Mouse (Mus musculus) T-helper 17 cell (primary cell): ENCODE data around the gene Nop53.

Source experiments
- in situ Hi-C, 2 experiments: fragments of 300-600 bp; cut with MboI, MseI; formaldehyde crosslinking; loops; 1 replicate in 1 of 2; 2 replicates in 1 of 2; pipeline ENCODE4 v1.15.1; 2025; ENCODE audit warnings: high pct_unique_total_duplicates in 2 of 2

Nop53 gene

GRCm38 (mm10) chr7:15960691-15961090 lies 14.8 kb upstream of the Nop53 start:
- in situ Hi-C loops, result no loop called here

- in situ Hi-C loops, result no loop called here
These were observed 10.3 kb upstream of the Nop53 start for GRCm38 (mm10) chr7:15956143-15956542.

GRCm38 (mm10) chr7:15955509-15955908 lies 9.6 kb upstream of the Nop53 start:
- in situ Hi-C loops, result no loop called here

GRCm38 (mm10) chr7:15954978-15955443 lies 9.1 kb upstream of the Nop53 start:
- in situ Hi-C loops, result no loop called here

- in situ Hi-C loops, result no loop called here
These were observed 8.6 kb upstream of the Nop53 start for GRCm38 (mm10) chr7:15954436-15954835.

GRCm38 (mm10) chr7:15953307-15954074 lies 7.6 kb upstream of the Nop53 start:
- in situ Hi-C loops, result no loop called here

GRCm38 (mm10) chr7:15952416-15952815 lies 6.5 kb upstream of the Nop53 start:
- in situ Hi-C loops, result no loop called here

- in situ Hi-C loops, result no loop called here
These were observed 4.1 kb upstream of the Nop53 start for GRCm38 (mm10) chr7:15950008-15950407.

- in situ Hi-C loops, result no loop called here
These were observed 3.4 kb upstream of the Nop53 start for GRCm38 (mm10) chr7:15949216-15949790.

- in situ Hi-C loops, result no loop called here
These were observed 2.6 kb upstream of the Nop53 start for GRCm38 (mm10) chr7:15948381-15948941.

- in situ Hi-C loops, result no loop called here
These were observed 1.9 kb upstream of the Nop53 start for GRCm38 (mm10) chr7:15947653-15948260.

- in situ Hi-C loops, result no loop called here
These were observed 663 bp downstream of the Nop53 start for GRCm38 (mm10) chr7:15945211-15945610.

GRCm38 (mm10) chr7:15944311-15944710 lies 1.6 kb downstream of the Nop53 start:
- in situ Hi-C loops, result no loop called here

GRCm38 (mm10) chr7:15938621-15939020 lies 7.3 kb downstream of the Nop53 start:
- in situ Hi-C loops, result no loop called here

- in situ Hi-C loops, result no loop called here
These were observed 8.4 kb downstream of the Nop53 start for GRCm38 (mm10) chr7:15937491-15937890.

GRCm38 (mm10) chr7:15933437-15934359 lies 12.2 kb downstream of the Nop53 start:
- in situ Hi-C loops, result no loop called here

- in situ Hi-C loops, result no loop called here
These were observed 14.2 kb downstream of the Nop53 start for GRCm38 (mm10) chr7:15931635-15932034.

GRCm38 (mm10) chr7:15930543-15930942 lies 15.3 kb downstream of the Nop53 start:
- in situ Hi-C loops, result no loop called here

- in situ Hi-C loops, result no loop called here
These were observed 16.0 kb downstream of the Nop53 start for GRCm38 (mm10) chr7:15929910-15930309.

- in situ Hi-C loops, result no loop called here
These were observed 23.6 kb downstream of the Nop53 start, which contains the start of gene Selenow for GRCm38 (mm10) chr7:15922220-15922773. Gene Selenow, minus strand, starts transcription at chr7:15922402.

GRCm38 (mm10) chr7:15921796-15922195 lies 24.1 kb downstream of the Nop53 start:
- in situ Hi-C loops, result no loop called here
